Mouse (Mus musculus) ES-E14 (cell line): Measurements from ENCODE around the gene Pnmal2. TPM values are rescaled to one million over a fixed set of nuclear protein-coding genes. Genes with fewer than 3 reads are reported as not detected.
A peak's percentile ranks its signal among the peaks of the same experiment; 100 is the strongest.

Source experiments
- DNase-seq: peaks from one replicate; pipeline ENCODE4 v3.0.0-alpha.2; 2013; ENCODE audit warnings: low read depth, low spot score
- H3K27ac ChIP-seq: 2 replicates; pipeline ENCODE4 v1.5.1; 2012; ENCODE audit warnings: low read depth, mild to moderate bottlenecking, low read length, moderate library complexity, mixed read lengths; ENCODE audit not compliant: poor library complexity, insufficient read depth, severe bottlenecking
- H3K36me3 ChIP-seq: 2 replicates; pipeline ENCODE4 v1.6.1; 2012; ENCODE audit warnings: mild to moderate bottlenecking, low read length, moderate library complexity, mixed read lengths; ENCODE audit not compliant: control insufficient read depth, poor library complexity, insufficient read depth, severe bottlenecking
- H3K4me1 ChIP-seq, 2 experiments: fragments of 150-350 bp in 1 of 2; sonication (generic) in 1 of 2; 2 replicates each; pipeline ENCODE4 v1.6.1; 2012; ENCODE audit warnings: low read length in 2 of 2, mild to moderate bottlenecking in 1 of 2, mixed read lengths in 1 of 2; ENCODE audit not compliant: control insufficient read depth in 2 of 2, insufficient read depth in 2 of 2, poor library complexity in 1 of 2
- H3K4me3 ChIP-seq, 2 experiments: fragments of 150-350 bp in 1 of 2; sonication (generic) in 1 of 2; 2 replicates each; pipeline ENCODE4 v1.5.1; 2012; ENCODE audit warnings: low read length in 2 of 2, low read depth in 1 of 2, mild to moderate bottlenecking in 1 of 2, mixed read lengths in 1 of 2; ENCODE audit not compliant: insufficient read depth in 1 of 2, poor library complexity in 1 of 2, severe bottlenecking in 1 of 2
- H3K9ac ChIP-seq: 2 replicates; pipeline ENCODE4 v1.6.1; 2012; ENCODE audit warnings: low read depth, mild to moderate bottlenecking, low read length, mixed read lengths; ENCODE audit not compliant: poor library complexity, insufficient read depth, severe bottlenecking
- H3K9me3 ChIP-seq: fragments of 150-350 bp; sonication (generic); 2 replicates; pipeline ENCODE4 v1.6.1; 2012; ENCODE audit warnings: low read depth, mild to moderate bottlenecking, low read length; ENCODE audit not compliant: control insufficient read depth, insufficient read depth
- CHD2 ChIP-seq: IDR thresholded peaks from 2 replicates; pipeline ENCODE4 v1.6.1; 2014; ENCODE audit warnings: mild to moderate bottlenecking, low read depth, low read length, inconsistent platforms
- HCFC1 ChIP-seq: IDR thresholded peaks from 2 replicates; pipeline ENCODE4 v1.6.1; 2012; ENCODE audit warnings: low read length, inconsistent platforms, borderline replicate concordance; ENCODE audit not compliant: insufficient read depth
- MAFK ChIP-seq: IDR thresholded peaks from 2 replicates; pipeline ENCODE4 v1.6.1; 2014; ENCODE audit warnings: mild to moderate bottlenecking, low read depth, low read length, inconsistent platforms; ENCODE audit not compliant: insufficient read depth
- ZC3H11A ChIP-seq: IDR thresholded peaks from 2 replicates; pipeline ENCODE4 v1.6.1; 2012; ENCODE audit warnings: low read depth, mild to moderate bottlenecking, inconsistent platforms, low read length, borderline replicate concordance
- ZNF384 ChIP-seq: IDR thresholded peaks from 2 replicates; pipeline ENCODE4 v1.6.1; 2012; ENCODE audit warnings: low read depth, low read length, inconsistent platforms
- in situ Hi-C, 2 experiments: fragments of 600-800 bp; cut with MboI; formaldehyde crosslinking; loops; one replicate each; pipeline ENCODE4 v1.15.1; 2025; ENCODE audit warnings: low sequenced_read_pairs in 2 of 2, inconsistent platforms in 1 of 2; ENCODE audit not compliant: unreplicated experiment in 2 of 2
- total RNA-seq: library from RNA; depleted of rRNA; stranded (reverse); fragments of 300-350 nt; gene quantifications from 2 replicates; pipeline ENCODE4 v1.2.3, GENCODE M21; 2012

The Pnmal2 gene
- total RNA-seq, 1 experiment = 0.71 TPM

GRCm38 (mm10) chr7:16906889-16907559, 37.5 kb upstream of the Pnmal2 start:
- no peaks in the 10 kb centered on the region for H3K36me3 ChIP-seq
- DNase-seq = no peak

GRCm38 (mm10) chr7:16907842-16908241, 36.6 kb upstream of the Pnmal2 start:
- no peak overlapping the region for H3K4me3 ChIP-seq
- H3K36me3 ChIP-seq = no peaks in the 10 kb centered on the region
- no peak for DNase-seq
- H3K9me3 ChIP-seq = no peaks in the 10 kb centered on the region
- H3K27ac ChIP-seq = no peak overlapping the region
- no peak for TF ChIP-seq ZC3H11A
- no peak for TF ChIP-seq ZNF384
- no peak for TF ChIP-seq HCFC1
- no peak for TF ChIP-seq MAFK
- TF ChIP-seq CHD2 = no peak
- no peak overlapping the region for H3K9ac ChIP-seq
- in situ Hi-C loops = loop anchor here in 1 of 2 experiments (25.0 kb wide), 1 partner anchor 96 kb away; the partner anchor contains the start of genes Fkrp and Strn4
- H3K4me1 ChIP-seq = peaks cover 0 to 21% of the 10 kb centered on the region in 2 experiments; a peak in 1 of 4 replicates

More at GRCm38 (mm10) chr7:16906889-16907559, 37.5 kb upstream of the Pnmal2 start:
- H3K9me3 ChIP-seq = no peaks in the 10 kb centered on the region
- TF ChIP-seq CHD2 = no peak
- no peak for TF ChIP-seq MAFK
- TF ChIP-seq HCFC1 = no peak
- no peak for TF ChIP-seq ZC3H11A
- no peak for TF ChIP-seq ZNF384
- in situ Hi-C loops = loop anchor here in 1 of 2 experiments (25.0 kb wide), 1 partner anchor 95 kb away; the partner anchor contains the start of genes Fkrp and Strn4
- H3K27ac ChIP-seq = no peak overlapping the region
- H3K9ac ChIP-seq = peak overlapping the region; percentile 39; the same call in 1 of the 2 replicates
- H3K4me1 ChIP-seq = peaks cover 0 to 23% of the 10 kb centered on the region in 2 experiments; a peak in 1 of 4 replicates
- H3K4me3 ChIP-seq = peak overlapping the region; percentile 36 to 56; a peak in 2 of 4 replicates

DNA sequence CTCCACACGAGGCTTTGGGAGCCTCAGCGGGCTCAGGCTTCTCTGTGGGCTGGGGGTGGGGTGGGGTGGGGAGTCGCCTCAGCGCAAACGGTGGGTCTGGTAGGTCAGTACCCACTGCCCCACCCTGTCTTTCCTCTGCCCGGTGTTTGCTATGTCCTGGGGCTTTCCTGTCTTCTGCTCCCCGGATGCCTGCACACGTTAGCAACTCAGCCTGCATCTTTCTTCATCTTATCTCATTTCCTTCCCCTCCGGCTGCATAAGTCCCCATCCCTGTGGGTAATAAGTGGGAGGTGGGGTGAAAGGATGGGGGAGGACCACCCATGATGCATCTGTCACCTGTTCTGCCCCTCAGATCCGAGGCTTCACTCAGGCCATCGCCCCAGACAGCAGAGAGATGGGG, 36.1 kb upstream of the Pnmal2 start:
- in situ Hi-C loops = loop anchor here in 1 of 2 experiments (25.0 kb wide), 1 partner anchor 96 kb away; the partner anchor contains the start of genes Fkrp and Strn4
- H3K27ac ChIP-seq = no peak overlapping the region
- peaks cover 0 to 21% of the 10 kb centered on the region in 2 experiments; a peak in 1 of 4 replicates for H3K4me1 ChIP-seq
- DNase-seq = no peak
- H3K4me3 ChIP-seq = no peak overlapping the region
- no peaks in the 10 kb centered on the region for H3K36me3 ChIP-seq
- no peaks in the 10 kb centered on the region for H3K9me3 ChIP-seq
- TF ChIP-seq ZC3H11A (no peak), HCFC1 (no peak), MAFK (no peak), CHD2 (no peak), ZNF384 (no peak)
- H3K9ac ChIP-seq = no peak overlapping the region

DNA sequence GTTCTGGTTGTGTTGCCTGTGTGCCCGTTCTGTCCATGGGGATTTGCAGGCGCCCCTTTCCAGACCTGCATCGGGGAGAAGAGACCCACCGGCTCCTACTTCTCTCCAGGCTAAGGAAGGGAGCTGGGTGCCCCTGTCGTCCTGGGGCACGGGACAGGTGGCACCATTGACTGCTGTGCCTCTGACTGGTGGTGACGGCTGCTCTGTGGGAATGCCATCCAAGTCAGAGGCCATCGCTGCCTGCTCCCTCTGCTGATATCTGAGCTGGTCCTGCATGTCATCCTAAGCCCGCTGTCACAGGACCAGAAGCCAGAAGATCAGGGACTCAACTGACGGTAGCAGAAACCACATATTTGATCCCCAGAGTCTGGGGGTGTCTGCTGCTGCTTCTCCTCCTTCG, 35.6 kb upstream of the Pnmal2 start:
- no peak overlapping the region for H3K4me3 ChIP-seq
- no peaks in the 10 kb centered on the region for H3K36me3 ChIP-seq
- DNase-seq = no peak
- H3K9ac ChIP-seq = no peak overlapping the region
- in situ Hi-C loops = loop anchor here in 1 of 2 experiments (25.0 kb wide), 1 partner anchor 97 kb away; the partner anchor contains the start of genes Fkrp and Strn4
- no peak overlapping the region for H3K27ac ChIP-seq
- H3K4me1 ChIP-seq = peaks cover 0 to 19% of the 10 kb centered on the region in 2 experiments; a peak in 1 of 4 replicates
- H3K9me3 ChIP-seq = no peaks in the 10 kb centered on the region
- TF ChIP-seq HCFC1 (no peak), MAFK (no peak), ZC3H11A (no peak), ZNF384 (no peak), CHD2 (no peak)
